Mouse (Mus musculus): ENCODE results near the gene Brsk1. TPM values are rescaled to one million over a fixed set of nuclear protein-coding genes. Genes with fewer than 3 reads are reported as not detected.
A peak's percentile ranks its signal among the peaks of the same experiment; 100 is the strongest.

The Brsk1 gene
- polyA plus RNA-seq, 1 experiment from 2014 or later, result 7.1 TPM

- Histone ChIP-seq H3K4me1 (replicated peaks) (no peaks in the 10 kb centered on the region), H3K36me3 (peaks cover 55% of the 10 kb centered on the region), H3K27ac (replicated peaks) (no peak overlapping the region), H3K4me3 (no peak overlapping the region), H3K9ac (no peak overlapping the region), H3K9me3 (no peaks in the 10 kb centered on the region), H3K4me2 (no peak overlapping the region), H3K27me3 (no peaks in the 10 kb centered on the region)
- 93% methylated on average over 8 of the region's 8 CpGs for WGBS
- no peak for ATAC-seq (ENCODE audit: low FRiP score, low read depth)
Measured at GRCm38 (mm10) chr7:4670655-4671255, 19.6 kb upstream of the Brsk1 start.

DNA sequence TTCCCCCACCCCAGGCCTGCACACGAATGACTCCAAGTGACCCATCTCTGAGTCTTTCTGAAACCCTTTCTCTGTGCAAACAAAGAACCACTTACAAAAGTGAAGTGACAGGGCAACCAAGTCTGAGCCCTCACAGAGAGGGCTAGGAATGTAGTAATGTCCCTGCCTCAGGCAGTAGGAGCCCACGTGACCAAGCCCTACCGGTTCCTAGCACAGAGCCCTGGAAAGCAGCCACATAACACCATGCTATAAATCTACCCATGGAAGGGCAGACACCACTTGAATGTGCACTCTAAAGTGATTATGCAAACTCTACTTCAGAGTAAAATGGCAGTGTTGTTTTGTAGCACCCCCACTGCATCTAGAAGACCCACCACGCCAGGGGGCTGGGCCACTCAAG lies 18.4 kb upstream of the Brsk1 start:
- H3K4me3 ChIP-seq, result no peak overlapping the region
- H3K9me3 ChIP-seq, result no peaks in the 10 kb centered on the region
- no peak overlapping the region for H3K4me2 ChIP-seq
- H3K36me3 ChIP-seq, result peaks cover 49% of the 10 kb centered on the region
- no peak overlapping the region for H3K27ac ChIP-seq (replicated peaks)
- H3K27me3 ChIP-seq, result no peaks in the 10 kb centered on the region
- no peak for ATAC-seq (ENCODE audit: low FRiP score, low read depth)
- H3K4me1 ChIP-seq (replicated peaks), result no peaks in the 10 kb centered on the region
- no peak overlapping the region for H3K9ac ChIP-seq
- 74% methylated on average over 4 of the region's 4 CpGs for WGBS

DNA sequence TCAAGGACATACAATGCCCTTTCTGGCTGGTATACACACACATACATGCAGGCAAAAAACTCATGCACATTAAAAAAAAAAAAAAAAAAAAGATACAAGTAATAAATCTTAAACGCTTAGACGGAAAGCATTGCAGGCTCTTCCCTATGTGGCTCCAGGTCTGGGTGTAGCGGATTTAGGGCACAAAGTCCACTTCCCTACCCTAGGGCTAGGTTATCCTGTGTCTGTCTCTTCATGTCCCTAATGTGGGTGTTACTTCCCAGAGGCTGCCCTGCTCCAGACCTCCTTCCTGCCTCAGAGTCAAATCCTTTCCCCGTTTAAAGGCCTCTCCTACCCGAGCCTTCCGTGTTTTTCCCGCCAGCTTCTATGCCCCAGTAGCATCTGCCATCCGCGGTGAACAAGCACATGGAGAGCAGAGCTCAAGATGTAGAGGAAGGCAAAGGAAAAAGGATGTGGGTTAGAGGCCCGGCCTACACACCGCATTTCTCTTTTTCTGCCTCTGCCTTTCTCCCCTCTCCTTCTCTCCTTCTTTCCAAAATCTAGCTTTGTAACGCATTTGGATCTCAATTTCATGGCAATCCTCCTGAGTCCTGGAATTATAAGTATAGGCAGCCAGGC lies 16.2 kb upstream of the Brsk1 start:
- Histone ChIP-seq H3K36me3 (peaks cover 47% of the 10 kb centered on the region), H3K9ac (no peak overlapping the region), H3K27ac (replicated peaks) (no peak overlapping the region), H3K4me2 (no peak overlapping the region), H3K4me1 (replicated peaks) (no peaks in the 10 kb centered on the region), H3K9me3 (no peaks in the 10 kb centered on the region), H3K27me3 (no peaks in the 10 kb centered on the region), H3K4me3 (no peak overlapping the region)
- ATAC-seq (ENCODE audit: low FRiP score, low read depth), result no peak
- WGBS, result 93% methylated on average over 12 of the region's 12 CpGs

DNA sequence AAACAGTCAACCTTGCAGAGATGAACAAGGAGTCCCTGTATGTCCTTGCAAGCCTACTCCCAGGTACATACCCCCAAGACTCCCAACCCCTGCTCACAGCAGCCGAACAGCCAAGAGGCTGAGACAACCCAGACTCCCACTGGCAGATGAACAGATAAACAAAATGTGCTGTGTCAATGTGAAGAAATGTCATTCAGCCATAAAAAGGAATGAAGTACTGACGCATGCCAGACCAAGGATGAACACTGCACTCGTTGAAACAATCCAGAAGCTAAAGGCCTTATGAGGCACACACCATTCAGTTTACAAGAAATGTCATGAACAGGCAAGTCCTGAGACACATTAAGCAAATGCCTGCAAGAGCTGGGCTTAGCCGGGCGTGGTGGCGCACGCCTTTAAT lies 15.2 kb upstream of the Brsk1 start:
- Histone ChIP-seq H3K27me3 (no peaks in the 10 kb centered on the region), H3K36me3 (peaks cover 49% of the 10 kb centered on the region), H3K27ac (replicated peaks) (no peak overlapping the region), H3K9ac (no peak overlapping the region), H3K4me1 (replicated peaks) (no peaks in the 10 kb centered on the region), H3K9me3 (no peaks in the 10 kb centered on the region), H3K4me3 (no peak overlapping the region), H3K4me2 (no peak overlapping the region)
- ATAC-seq (ENCODE audit: low FRiP score, low read depth), result no peak
- WGBS, result 95% methylated on average over 7 of the region's 7 CpGs

DNA sequence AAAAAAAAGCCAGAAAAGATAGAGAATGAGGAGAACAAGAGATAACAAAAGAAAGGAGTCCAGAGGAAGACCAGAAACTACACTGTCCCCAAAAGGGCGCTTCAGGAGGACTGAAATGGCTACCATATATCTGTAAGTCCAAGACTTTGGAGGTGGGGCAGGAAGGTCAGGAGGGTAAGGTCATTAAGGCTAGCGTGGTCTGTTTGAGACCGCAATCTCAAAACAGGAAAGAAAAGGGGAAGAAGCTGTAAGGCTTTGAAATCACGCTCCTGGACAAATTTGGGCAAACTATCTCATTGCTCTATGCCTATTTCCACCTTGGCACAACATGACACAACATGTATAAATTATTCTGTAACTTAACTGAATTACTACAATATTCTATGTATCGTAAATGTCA lies 7.1 kb upstream of the Brsk1 start:
- Histone ChIP-seq H3K4me2 (no peak overlapping the region), H3K27ac (replicated peaks) (no peak overlapping the region), H3K36me3 (peaks cover 26% of the 10 kb centered on the region), H3K9ac (no peak overlapping the region), H3K9me3 (no peaks in the 10 kb centered on the region), H3K27me3 (no peaks in the 10 kb centered on the region), H3K4me3 (no peak overlapping the region), H3K4me1 (replicated peaks) (peaks cover 15% of the 10 kb centered on the region)
- 97% methylated on average over 5 of the region's 5 CpGs for WGBS
- no peak for ATAC-seq (ENCODE audit: low FRiP score, low read depth)

DNA sequence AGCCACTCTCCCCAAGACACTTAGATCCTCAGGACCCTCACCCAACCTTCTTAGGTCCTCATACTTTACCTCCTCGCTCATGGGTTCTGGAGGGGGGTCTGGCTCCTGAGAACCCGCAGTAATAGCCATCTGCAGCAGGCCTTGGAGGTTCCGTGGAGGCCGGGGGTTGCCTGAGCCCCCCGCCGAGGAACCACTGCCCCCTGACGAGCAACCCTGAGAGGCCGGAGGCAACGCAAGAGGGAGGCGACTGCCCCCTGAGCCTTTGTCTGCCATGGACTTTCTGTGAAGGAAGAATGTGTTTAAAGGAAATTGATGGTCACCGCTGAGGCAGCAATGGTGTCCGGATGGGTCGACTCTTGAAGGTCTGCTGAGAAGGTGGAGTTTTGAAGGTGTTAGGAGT lies 6.2 kb upstream of the Brsk1 start:
- Histone ChIP-seq H3K4me3 (peak overlapping the region; percentile 75), H3K4me2 (peak overlapping the region; percentile 88), H3K27ac (replicated peaks) (peak overlapping the region; percentile 79), H3K4me1 (replicated peaks) (peaks cover 15% of the 10 kb centered on the region), H3K27me3 (no peaks in the 10 kb centered on the region), H3K9me3 (no peaks in the 10 kb centered on the region), H3K36me3 (peaks cover 22% of the 10 kb centered on the region), H3K9ac (peak overlapping the region; percentile 60)
- ATAC-seq (ENCODE audit: low FRiP score, low read depth), result peak; percentile 0; the same call in 1 of the 2 replicates
- 2% methylated on average over 13 of the region's 13 CpGs for WGBS

DNA sequence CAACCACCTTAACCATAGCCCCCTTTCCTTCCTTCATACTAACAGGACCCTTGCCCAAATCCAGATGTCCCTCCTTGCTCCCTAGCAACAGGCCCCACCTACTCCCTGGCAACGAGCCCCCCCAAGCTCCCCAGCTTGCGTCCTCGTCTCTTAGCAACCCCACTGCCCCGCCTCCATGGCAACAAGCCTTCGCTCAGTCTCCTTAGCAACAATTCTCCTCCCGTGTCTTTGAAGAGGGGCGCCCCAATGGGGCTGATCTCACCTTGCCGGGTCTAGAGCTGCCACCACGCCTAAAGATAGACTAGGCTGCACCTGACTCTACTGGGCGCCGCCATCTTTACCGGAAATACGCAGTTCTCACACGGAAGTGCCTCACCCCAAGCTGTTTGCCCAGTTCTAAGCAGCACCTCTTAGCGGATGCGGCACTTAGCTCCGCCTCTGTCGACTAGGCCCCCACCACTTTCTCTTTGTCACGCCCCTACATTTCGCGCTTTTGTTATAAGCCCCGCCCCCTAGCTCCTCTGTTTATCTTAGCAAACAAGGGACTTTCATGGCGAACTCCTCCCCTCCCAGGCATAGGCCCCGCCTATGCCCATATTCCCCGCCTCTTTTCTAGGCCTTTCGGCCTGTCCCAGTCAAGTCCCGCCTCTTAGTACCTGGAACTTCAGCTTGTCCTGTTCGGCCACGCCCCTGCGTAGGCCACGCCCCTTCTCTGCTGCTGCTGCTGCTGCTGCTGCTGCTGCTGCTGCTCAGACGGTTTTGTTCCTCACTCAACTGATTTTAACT lies 5.6 kb upstream of the Brsk1 start, which contains the start of gene Hspbp1:
Gene Hspbp1, minus strand, starts transcription at position 437 of the 786 bp plus-strand sequence.
- H3K4me1 ChIP-seq (replicated peaks), result peaks cover 15% of the 10 kb centered on the region
- peak; percentile 98 for ATAC-seq (ENCODE audit: low FRiP score, low read depth)
- peak within 1 kb of the TSS; percentile 88 for H3K4me2 ChIP-seq
- peaks cover 20% of the 10 kb centered on the region for H3K36me3 ChIP-seq
- H3K4me3 ChIP-seq, result peak within 1 kb of the TSS; percentile 75
- peak within 1 kb of the TSS; percentile 79 for H3K27ac ChIP-seq (replicated peaks)
- no peaks in the 10 kb centered on the region for H3K9me3 ChIP-seq
- peak within 1 kb of the TSS; percentile 60 for H3K9ac ChIP-seq
- WGBS, result under 1% methylated on average over 32 of the region's 32 CpGs
- no peaks in the 10 kb centered on the region for H3K27me3 ChIP-seq

- Histone ChIP-seq H3K4me1 (replicated peaks) (peaks cover 16% of the 10 kb centered on the region), H3K9ac (peak overlapping the region; percentile 100), H3K4me3 (peak overlapping the region; percentile 87), H3K36me3 (peaks cover 31% of the 10 kb centered on the region), H3K27ac (replicated peaks) (peak overlapping the region; percentile 93), H3K4me2 (peak overlapping the region; percentile 69), H3K27me3 (no peaks in the 10 kb centered on the region), H3K9me3 (no peaks in the 10 kb centered on the region)
- ATAC-seq (ENCODE audit: low FRiP score, low read depth), result peak; percentile 49
- WGBS, result 3% methylated on average over 19 of the region's 35 CpGs
Measured at GRCm38 (mm10) chr7:4690951-4691653, 698 bp downstream of the Brsk1 start.

- WGBS, result 77% methylated on average over 6 of the region's 6 CpGs
- ATAC-seq (ENCODE audit: low FRiP score, low read depth), result no peak
- H3K9me3 ChIP-seq, result no peaks in the 10 kb centered on the region
- no peaks in the 10 kb centered on the region for H3K27me3 ChIP-seq
- no peak overlapping the region for H3K4me3 ChIP-seq
- H3K4me1 ChIP-seq (replicated peaks), result peaks cover 16% of the 10 kb centered on the region
- H3K9ac ChIP-seq, result no peak overlapping the region
- H3K4me2 ChIP-seq, result no peak overlapping the region
- H3K27ac ChIP-seq (replicated peaks), result no peak overlapping the region
- peaks cover 45% of the 10 kb centered on the region for H3K36me3 ChIP-seq
Measured at GRCm38 (mm10) chr7:4693004-4693403, 2.6 kb downstream of the Brsk1 start.

GRCm38 (mm10) chr7:4702334-4702733 lies 11.9 kb downstream of the Brsk1 start:
- ATAC-seq (ENCODE audit: low FRiP score, low read depth), result no peak
- no peak overlapping the region for H3K27ac ChIP-seq (replicated peaks)
- H3K36me3 ChIP-seq, result peaks cover 76% of the 10 kb centered on the region
- H3K4me1 ChIP-seq (replicated peaks), result no peaks in the 10 kb centered on the region; the same call in 1 of the 2 replicates
- WGBS, result 30% methylated on average over 8 of the region's 8 CpGs
- H3K9me3 ChIP-seq, result no peaks in the 10 kb centered on the region
- no peak overlapping the region for H3K9ac ChIP-seq
- no peak overlapping the region for H3K4me3 ChIP-seq
- no peaks in the 10 kb centered on the region for H3K27me3 ChIP-seq
- H3K4me2 ChIP-seq, result no peak overlapping the region

DNA sequence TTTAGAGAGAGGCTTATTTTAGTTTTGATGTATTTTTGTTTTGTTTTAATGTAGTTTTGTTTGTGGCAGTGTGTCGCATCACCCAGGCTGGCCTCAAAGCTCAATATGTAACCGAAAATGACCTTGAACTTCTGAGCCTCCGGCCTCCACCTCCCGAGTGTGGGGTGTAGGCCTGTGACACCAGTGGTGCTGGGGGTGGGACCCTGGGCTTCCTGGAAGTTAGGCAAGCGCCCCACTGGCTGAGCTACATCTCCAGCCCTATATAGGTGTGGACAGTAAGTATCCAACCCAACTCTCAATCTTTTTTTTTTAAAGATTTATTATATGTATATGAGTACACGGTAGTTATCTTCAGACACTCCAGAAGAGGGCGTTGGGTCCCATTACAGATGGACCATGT lies 12.8 kb downstream of the Brsk1 start:
- ATAC-seq (ENCODE audit: low FRiP score, low read depth), result no peak
- Histone ChIP-seq H3K9ac (no peak overlapping the region), H3K27me3 (no peaks in the 10 kb centered on the region), H3K9me3 (no peaks in the 10 kb centered on the region), H3K36me3 (peaks cover 78% of the 10 kb centered on the region), H3K4me2 (no peak overlapping the region), H3K4me3 (no peak overlapping the region), H3K4me1 (replicated peaks) (no peaks in the 10 kb centered on the region; the same call in 1 of the 2 replicates), H3K27ac (replicated peaks) (no peak overlapping the region)
- WGBS, result 96% methylated on average over 7 of the region's 7 CpGs

GRCm38 (mm10) chr7:4705098-4705497 lies 14.7 kb downstream of the Brsk1 start:
- Histone ChIP-seq H3K4me2 (no peak overlapping the region), H3K9ac (no peak overlapping the region), H3K27me3 (no peaks in the 10 kb centered on the region), H3K27ac (replicated peaks) (no peak overlapping the region), H3K36me3 (peaks cover 76% of the 10 kb centered on the region), H3K9me3 (no peaks in the 10 kb centered on the region), H3K4me3 (no peak overlapping the region), H3K4me1 (replicated peaks) (no peaks in the 10 kb centered on the region; the same call in 1 of the 2 replicates)
- no peak for ATAC-seq (ENCODE audit: low FRiP score, low read depth)
- WGBS, result 40% methylated on average over 18 of the region's 18 CpGs
